Mouse (Mus musculus) lung, embryonic 16.5 days (tissue): ENCODE measurements around the gene Kcnf1. TPM values are rescaled to one million over a fixed set of nuclear protein-coding genes. Genes with fewer than 3 reads are reported as not detected.

Source experiments
- ATAC-seq: fragments of 200-750 bp; cut with Nextera tagmentation; 2 replicates; pipeline ENCODE4 v1.8.0; 2017; ENCODE audit warnings: low read depth, mild to moderate bottlenecking, moderate library complexity
- H3K27ac ChIP-seq: fragments of 300-500 bp; sonication (generic); 2 replicates; pipeline ENCODE4 v1.5.1; 2014; ENCODE audit warnings: mild to moderate bottlenecking, control low read depth, low read length
- H3K27me3 ChIP-seq: fragments of 300-500 bp; sonication (generic); 2 replicates; pipeline ENCODE4 v1.6.1; 2014; ENCODE audit warnings: low read depth, low read length, mixed read lengths; ENCODE audit not compliant: control insufficient read depth, insufficient read depth
- H3K36me3 ChIP-seq: fragments of 300-500 bp; sonication (generic); 2 replicates; pipeline ENCODE4 v1.6.1; 2014; ENCODE audit warnings: low read length; ENCODE audit not compliant: control insufficient read depth, insufficient read depth
- H3K4me1 ChIP-seq: fragments of 300-500 bp; sonication (generic); replicated peaks from 2 replicates; pipeline ENCODE4 v1.6.1; 2014; ENCODE audit warnings: low read length, mixed read lengths; ENCODE audit not compliant: control insufficient read depth, insufficient read depth
- H3K4me2 ChIP-seq: fragments of 300-500 bp; sonication (generic); 2 replicates; pipeline ENCODE4 v1.6.1; 2014; ENCODE audit warnings: low read depth, low read length, control low read depth
- H3K4me3 ChIP-seq: fragments of 300-500 bp; sonication (generic); 2 replicates; pipeline ENCODE4 v1.5.1; 2014; ENCODE audit warnings: mild to moderate bottlenecking, low read length, control low read depth
- H3K9ac ChIP-seq: fragments of 300-500 bp; sonication (generic); 2 replicates; pipeline ENCODE4 v1.6.1; 2014; ENCODE audit warnings: low read length, control low read depth
- H3K9me3 ChIP-seq: fragments of 300-500 bp; sonication (generic); 2 replicates; pipeline ENCODE4 v1.6.1; 2016; ENCODE audit warnings: low read length; ENCODE audit not compliant: control insufficient read depth
- WGBS: fragments of 180-500 bp; shearing (Covaris S2); extraction: QIAGEN DNeasy Blood & Tissue Kit; methylation state at CpG from one replicate; pipeline ENCODE4 v1.1.7; 2014; 5-methylcytosine and 5-hydroxymethylcytosine counted together
- polyA plus RNA-seq: library from polyadenylated mRNA; unstranded; fragments of >200 nt; fragmentation: Nextera tagmentation; extraction: Ambion mirVana; gene quantifications from 2 replicates; pipeline ENCODE4 v1.2.1, GENCODE M21; 2015

Kcnf1 gene
- polyA plus RNA-seq = 0.29 and 0.40 TPM in 2 replicates

DNA sequence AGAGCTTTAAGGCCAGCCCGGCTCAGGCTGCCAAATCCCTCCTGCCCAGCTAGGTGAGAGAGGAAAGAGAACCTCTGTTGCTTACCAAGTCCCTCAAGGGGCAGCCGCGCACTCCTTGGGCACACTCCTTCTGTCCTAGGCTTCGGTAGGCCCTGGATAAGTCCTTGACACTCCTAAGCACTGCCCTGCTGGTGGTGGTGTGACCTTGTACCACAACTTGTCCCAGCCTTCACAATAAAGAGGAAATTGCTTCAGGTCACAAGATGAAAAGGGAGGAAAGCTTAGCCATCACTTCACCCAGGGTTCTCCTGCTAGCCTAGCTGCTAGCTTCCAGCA is at the start of gene Kcnf1:
TSS of gene Kcnf1 (minus strand) at position 132 of the 336 bp plus-strand sequence.
- H3K4me1 ChIP-seq = peaks cover 10% of the 10 kb centered on the region
- ATAC-seq = no peak
- H3K9ac ChIP-seq = peak within 1 kb of the TSS; percentile 62
- no peak within 1 kb of the TSS for H3K27ac ChIP-seq
- WGBS = 21% methylated on average over 4 of the region's 4 CpGs
- peak within 1 kb of the TSS; percentile 91 for H3K4me2 ChIP-seq
- peaks cover 28% of the 10 kb centered on the region for H3K27me3 ChIP-seq
- no peaks in the 10 kb centered on the region for H3K9me3 ChIP-seq
- H3K36me3 ChIP-seq = no peaks in the 10 kb centered on the region
- peak within 1 kb of the TSS; percentile 53 for H3K4me3 ChIP-seq

DNA sequence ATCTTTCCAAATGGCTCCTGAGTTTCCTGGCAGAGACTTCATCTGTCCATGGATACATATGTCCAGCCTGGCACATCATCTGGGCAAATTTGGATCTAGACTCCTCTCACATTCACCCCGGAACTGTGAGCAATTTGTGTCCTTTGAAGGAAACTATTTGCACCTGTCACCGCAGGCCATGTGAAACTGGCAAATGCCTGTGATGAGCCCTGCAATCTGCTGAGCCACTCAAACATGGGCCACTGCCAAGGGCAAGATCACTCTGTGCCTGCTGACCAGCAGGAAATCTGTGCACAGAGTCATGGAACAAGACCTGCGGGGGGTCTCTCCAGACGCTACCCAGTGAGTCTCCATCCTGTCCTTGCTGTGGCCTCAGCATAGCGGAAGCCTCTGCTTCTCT is 48.3 kb upstream of the Kcnf1 start:
- no peaks in the 10 kb centered on the region for H3K4me1 ChIP-seq
- no peak overlapping the region for H3K4me2 ChIP-seq
- H3K4me3 ChIP-seq = no peak overlapping the region
- no peaks in the 10 kb centered on the region for H3K27me3 ChIP-seq
- 78% methylated on average over 5 of the region's 5 CpGs for WGBS
- H3K27ac ChIP-seq = no peak overlapping the region
- H3K36me3 ChIP-seq = no peaks in the 10 kb centered on the region
- ATAC-seq = no peak
- no peaks in the 10 kb centered on the region for H3K9me3 ChIP-seq
- H3K9ac ChIP-seq = no peak overlapping the region

- ATAC-seq = no peak
- Histone ChIP-seq H3K9me3 (no peaks in the 10 kb centered on the region), H3K36me3 (no peaks in the 10 kb centered on the region), H3K9ac (no peak overlapping the region), H3K4me2 (no peak overlapping the region), H3K27ac (no peak overlapping the region), H3K4me3 (no peak overlapping the region), H3K27me3 (no peaks in the 10 kb centered on the region), H3K4me1 (no peaks in the 10 kb centered on the region)
- 55% methylated on average over 3 of the region's 3 CpGs for WGBS
These were observed 46.4 kb upstream of the Kcnf1 start for GRCm38 (mm10) chr12:17223050-17223449.

DNA sequence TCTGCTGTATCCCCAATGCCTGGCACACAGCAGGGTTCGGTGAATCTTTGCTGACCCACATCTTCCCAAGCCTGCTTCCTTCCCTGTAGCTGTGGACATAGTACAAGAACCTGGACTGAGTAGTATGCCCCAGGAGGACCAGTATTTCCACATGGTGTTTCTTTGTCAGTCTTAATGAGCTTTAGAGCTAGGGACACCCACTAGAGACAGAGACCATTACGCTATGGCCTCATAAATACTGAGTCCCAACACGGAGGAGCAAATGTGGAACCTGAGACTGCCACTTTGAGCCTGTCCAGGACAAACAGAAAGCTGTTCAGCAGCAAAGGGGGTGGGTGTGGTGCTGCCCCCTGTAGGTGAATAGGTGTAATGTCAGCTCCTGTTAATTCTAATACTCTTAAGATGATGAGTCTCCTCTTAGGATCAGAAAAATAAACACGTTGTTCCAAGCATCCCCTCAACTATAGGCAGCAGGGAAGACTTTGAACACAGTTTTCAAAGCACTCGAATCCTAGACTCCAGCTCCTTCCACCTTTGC is 45.3 kb upstream of the Kcnf1 start:
- Histone ChIP-seq H3K4me1 (no peaks in the 10 kb centered on the region), H3K36me3 (no peaks in the 10 kb centered on the region), H3K27me3 (no peaks in the 10 kb centered on the region), H3K4me3 (no peak overlapping the region), H3K4me2 (no peak overlapping the region), H3K9me3 (no peaks in the 10 kb centered on the region), H3K27ac (no peak overlapping the region), H3K9ac (no peak overlapping the region)
- WGBS = 42% methylated on average over 5 of the region's 5 CpGs
- no peak for ATAC-seq

DNA sequence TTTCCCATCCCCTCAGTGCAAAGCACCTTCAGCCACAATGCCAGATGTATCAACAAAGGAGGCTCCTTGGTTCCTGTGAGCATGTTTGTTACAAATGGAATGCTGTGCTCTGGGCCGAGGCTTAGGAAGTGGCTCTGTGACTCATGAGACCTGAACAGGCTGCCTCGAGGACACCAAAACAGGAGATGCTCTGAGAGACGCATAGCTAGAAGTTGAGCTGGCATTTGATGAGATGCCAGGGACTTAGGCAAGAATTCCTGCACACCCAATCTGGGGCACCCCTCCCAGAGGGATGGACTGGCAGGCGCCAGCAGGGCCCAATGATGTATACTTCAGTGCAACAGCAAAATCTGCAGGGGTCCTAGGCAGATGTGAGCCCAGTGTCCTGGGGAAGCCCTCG is 43.9 kb upstream of the Kcnf1 start:
- H3K4me1 ChIP-seq = no peaks in the 10 kb centered on the region
- no peak overlapping the region for H3K9ac ChIP-seq
- no peaks in the 10 kb centered on the region for H3K27me3 ChIP-seq
- no peak overlapping the region for H3K27ac ChIP-seq
- no peak for ATAC-seq
- no peaks in the 10 kb centered on the region for H3K36me3 ChIP-seq
- no peaks in the 10 kb centered on the region for H3K9me3 ChIP-seq
- 54% methylated on average over 5 of the region's 5 CpGs for WGBS
- H3K4me3 ChIP-seq = no peak overlapping the region
- H3K4me2 ChIP-seq = no peak overlapping the region

GRCm38 (mm10) chr12:17219107-17219506 is 42.4 kb upstream of the Kcnf1 start:
- Histone ChIP-seq H3K9me3 (no peaks in the 10 kb centered on the region), H3K4me3 (no peak overlapping the region), H3K27me3 (no peaks in the 10 kb centered on the region), H3K27ac (no peak overlapping the region), H3K4me1 (no peaks in the 10 kb centered on the region), H3K36me3 (no peaks in the 10 kb centered on the region), H3K9ac (no peak overlapping the region), H3K4me2 (no peak overlapping the region)
- 52% methylated on average over 4 of the region's 4 CpGs for WGBS
- ATAC-seq = no peak

DNA sequence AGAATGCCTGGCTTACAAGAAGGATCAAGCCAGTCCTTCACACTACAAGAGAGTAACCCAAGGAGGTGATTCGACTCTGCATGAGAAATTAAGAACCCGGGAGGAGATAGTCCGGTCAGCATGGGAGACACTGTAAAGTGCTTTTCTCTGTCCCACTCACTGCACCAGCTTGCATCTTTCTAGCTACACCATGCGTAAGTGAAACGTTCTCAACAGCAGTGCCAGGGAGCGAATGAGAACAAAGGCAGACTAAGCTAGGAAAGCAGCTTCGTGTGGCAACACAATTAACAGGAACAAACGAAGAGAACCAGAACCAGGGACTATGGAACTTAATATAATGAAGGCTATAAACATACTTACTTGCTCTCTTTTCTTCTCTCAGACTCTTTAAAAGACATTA is 41.7 kb upstream of the Kcnf1 start:
- H3K9me3 ChIP-seq = no peaks in the 10 kb centered on the region
- no peak overlapping the region for H3K27ac ChIP-seq
- WGBS = 56% methylated on average over 8 of the region's 8 CpGs
- no peaks in the 10 kb centered on the region for H3K36me3 ChIP-seq
- H3K4me1 ChIP-seq = no peaks in the 10 kb centered on the region
- ATAC-seq = no peak
- H3K27me3 ChIP-seq = no peaks in the 10 kb centered on the region
- no peak overlapping the region for H3K4me3 ChIP-seq
- no peak overlapping the region for H3K4me2 ChIP-seq
- no peak overlapping the region for H3K9ac ChIP-seq

DNA sequence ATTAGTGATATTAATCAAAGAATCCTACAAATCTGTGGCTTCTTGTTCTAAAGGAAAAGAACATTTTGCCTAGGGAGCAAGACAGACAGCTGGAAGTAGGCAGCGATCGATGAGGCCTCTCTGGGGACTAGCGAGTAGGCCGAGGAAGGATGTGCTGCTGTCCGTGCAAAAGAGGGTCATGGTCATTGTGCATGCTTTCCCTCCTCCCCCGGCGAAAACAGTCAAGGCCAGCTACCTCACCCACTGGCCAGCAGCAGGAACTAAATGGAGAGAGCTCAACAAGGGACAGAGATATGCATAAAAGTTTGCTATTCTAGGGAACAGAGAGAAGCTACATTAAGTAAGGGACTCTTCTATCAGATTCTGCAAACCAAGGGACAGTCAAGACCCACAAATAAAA is 39.1 kb upstream of the Kcnf1 start:
- H3K4me1 ChIP-seq = no peaks in the 10 kb centered on the region
- ATAC-seq = no peak
- H3K27me3 ChIP-seq = no peaks in the 10 kb centered on the region
- no peaks in the 10 kb centered on the region for H3K9me3 ChIP-seq
- H3K9ac ChIP-seq = no peak overlapping the region
- no peak overlapping the region for H3K27ac ChIP-seq
- no peak overlapping the region for H3K4me2 ChIP-seq
- WGBS = 86% methylated on average over 7 of the region's 7 CpGs
- H3K4me3 ChIP-seq = no peak overlapping the region
- no peaks in the 10 kb centered on the region for H3K36me3 ChIP-seq

DNA sequence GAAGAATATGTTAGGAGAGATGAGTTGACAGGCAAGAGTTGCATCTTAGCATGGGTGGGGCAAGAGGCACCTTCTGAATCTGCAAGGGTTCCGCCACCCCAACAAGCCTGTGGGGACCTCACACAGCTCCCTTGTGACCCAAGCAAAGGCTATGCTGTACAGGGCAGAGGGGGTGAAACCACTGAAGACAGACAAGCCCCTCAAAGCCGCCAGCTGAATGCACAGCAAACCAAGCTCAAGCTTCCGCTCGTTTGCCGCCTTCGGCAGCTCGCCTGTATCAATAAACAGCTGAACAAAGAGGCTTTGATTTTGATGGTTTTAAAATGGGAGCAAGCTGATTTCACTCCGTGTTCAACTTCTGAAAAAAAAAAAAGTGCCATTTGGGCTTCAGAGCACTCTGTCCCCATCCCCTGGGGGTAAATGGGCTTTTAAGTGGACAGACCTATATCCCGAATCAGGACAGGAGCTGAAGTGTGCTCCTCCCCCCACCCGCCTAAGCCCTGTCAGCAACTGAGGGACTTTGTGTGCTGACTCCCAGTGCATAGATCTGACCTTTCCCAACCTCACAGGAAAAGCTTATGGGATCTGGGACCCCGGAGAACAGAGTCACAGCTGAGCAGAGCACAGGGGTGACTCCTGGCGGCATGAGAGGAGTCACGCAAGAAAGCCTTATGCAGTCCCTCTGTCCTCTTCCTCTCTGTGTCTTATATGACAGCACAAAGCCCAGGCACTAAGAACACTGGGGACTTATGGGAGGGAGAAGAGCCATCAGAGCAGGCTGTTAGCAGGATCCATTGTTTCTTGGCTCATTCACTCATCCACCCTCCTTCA is 26.0 kb upstream of the Kcnf1 start:
- H3K4me3 ChIP-seq = no peak overlapping the region
- H3K4me1 ChIP-seq = no peaks in the 10 kb centered on the region
- H3K9ac ChIP-seq = no peak overlapping the region
- no peaks in the 10 kb centered on the region for H3K9me3 ChIP-seq
- WGBS = 37% methylated on average over 13 of the region's 13 CpGs
- H3K36me3 ChIP-seq = no peaks in the 10 kb centered on the region
- no peak overlapping the region for H3K27ac ChIP-seq
- no peaks in the 10 kb centered on the region for H3K27me3 ChIP-seq
- H3K4me2 ChIP-seq = no peak overlapping the region
- ATAC-seq = no peak
